Mouse (Mus musculus): Measurements from ENCODE around the gene Gucy2c.

Gucy2c gene

GRCm38 (mm10) chr6:136669274-136669673, 112.3 kb downstream of the Gucy2c start:
- DNase-seq (ENCODE audit: low read depth, low spot score): no peak

- no peak for DNase-seq (ENCODE audit: low read depth, low spot score)
Measured at GRCm38 (mm10) chr6:136668266-136668986, 113.1 kb downstream of the Gucy2c start.

GRCm38 (mm10) chr6:136662063-136662462, 119.5 kb downstream of the Gucy2c start:
- no peak for DNase-seq (ENCODE audit: low read depth, low spot score)

DNA sequence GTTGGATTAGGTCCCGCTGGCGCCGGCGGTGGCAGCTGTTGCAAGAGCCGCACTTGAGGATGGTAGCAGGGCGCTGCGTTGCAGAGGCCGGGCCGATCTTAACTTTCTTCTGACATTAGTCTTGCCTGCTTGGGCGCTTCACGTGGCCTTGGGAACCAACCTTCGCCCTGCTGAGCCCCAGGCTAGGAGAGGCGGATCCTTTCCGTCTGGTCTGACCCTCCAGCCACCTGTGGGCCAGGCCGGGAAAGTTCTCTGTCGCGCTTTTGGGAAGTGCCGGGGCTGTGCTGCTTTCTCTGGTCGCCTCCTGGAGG, 119.9 kb downstream of the Gucy2c start, which contains the start of gene Plbd1:
Gene Plbd1, minus strand, starts transcription at position 223 of the 311 bp plus-strand sequence.
- peak; percentile 10 for DNase-seq (ENCODE audit: low read depth, low spot score)

DNA sequence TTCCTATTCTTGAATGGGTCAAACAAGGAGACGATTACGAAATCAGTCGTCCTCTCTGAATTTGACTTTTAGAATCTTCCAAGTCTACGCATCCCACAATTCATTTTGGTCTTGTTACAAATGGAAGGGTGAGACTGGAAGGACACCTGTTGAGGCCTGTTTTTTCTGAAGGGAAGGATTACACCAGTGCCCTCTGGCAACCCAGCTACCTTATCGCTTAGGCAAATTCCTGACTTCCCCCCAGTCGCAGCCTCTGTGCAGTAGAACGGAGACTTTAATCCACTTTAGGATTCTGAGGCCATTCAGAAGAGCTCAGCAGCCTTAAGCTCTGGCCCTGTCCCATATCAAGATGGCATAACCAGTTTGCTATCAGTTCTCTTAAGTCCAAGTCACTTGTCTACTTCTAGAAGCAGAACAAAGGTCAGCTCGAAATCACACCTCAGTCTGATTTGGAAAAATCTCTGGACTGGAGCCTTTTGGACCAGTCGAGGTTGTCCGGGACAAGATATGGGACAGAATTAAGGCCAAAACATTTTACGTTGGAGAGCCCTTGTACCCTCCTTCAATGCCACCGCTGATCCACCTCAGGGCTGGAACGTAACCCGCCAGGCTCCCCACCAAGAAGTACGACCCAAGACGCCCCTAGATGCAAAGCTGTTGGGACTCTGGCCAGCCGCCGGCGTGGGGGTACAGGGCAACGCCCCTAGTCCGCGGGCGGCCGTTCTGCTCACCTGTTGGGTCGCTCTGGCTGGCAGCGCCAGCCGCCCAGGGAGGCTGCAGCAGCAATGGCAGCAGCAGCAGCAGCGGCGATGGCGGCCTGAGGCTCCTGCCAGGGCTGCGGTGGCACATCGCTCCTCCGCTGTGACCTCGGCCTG, 120.5 kb downstream of the Gucy2c start:
- no peak for DNase-seq (ENCODE audit: low read depth, low spot score)

DNA sequence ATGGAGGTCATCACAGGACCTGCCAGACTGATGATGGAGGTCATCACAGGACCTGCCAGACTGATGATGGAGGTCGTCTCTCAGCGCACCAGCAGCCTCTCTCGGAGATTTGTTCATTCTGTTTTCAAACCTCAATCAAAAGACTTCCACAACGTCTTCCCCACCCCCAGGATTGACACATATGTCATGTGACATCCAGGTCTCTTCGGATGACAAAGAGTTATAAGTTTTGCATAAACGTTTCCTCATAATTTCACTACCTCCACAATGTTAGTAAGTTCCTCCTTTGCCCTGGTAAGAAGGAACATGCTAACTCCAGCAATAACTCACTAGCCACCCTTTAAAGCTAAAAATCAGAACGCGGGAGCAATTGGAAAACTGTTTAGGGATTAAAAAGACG, 122.3 kb downstream of the Gucy2c start:
- no peak for DNase-seq (ENCODE audit: low read depth, low spot score)

DNA sequence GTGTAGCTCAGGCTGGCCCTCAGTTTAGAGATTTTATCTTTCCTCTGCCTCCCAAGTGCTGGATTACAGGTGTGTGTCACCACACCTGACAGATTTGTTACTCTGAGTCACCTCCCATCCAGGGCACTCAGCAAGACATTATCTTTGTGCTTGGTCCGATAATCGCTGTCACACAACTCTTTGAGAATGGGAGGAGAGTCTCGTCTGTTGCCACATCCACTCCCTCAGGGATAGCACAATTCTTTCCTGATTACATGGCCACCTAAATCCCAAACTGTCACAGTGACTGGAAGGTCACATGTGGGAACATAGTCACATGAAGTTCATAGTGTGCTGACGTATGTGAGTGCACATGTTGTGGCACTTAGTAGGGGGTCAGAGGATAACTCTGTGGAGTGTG, 123.3 kb downstream of the Gucy2c start:
- DNase-seq (ENCODE audit: low read depth, low spot score): no peak

DNA sequence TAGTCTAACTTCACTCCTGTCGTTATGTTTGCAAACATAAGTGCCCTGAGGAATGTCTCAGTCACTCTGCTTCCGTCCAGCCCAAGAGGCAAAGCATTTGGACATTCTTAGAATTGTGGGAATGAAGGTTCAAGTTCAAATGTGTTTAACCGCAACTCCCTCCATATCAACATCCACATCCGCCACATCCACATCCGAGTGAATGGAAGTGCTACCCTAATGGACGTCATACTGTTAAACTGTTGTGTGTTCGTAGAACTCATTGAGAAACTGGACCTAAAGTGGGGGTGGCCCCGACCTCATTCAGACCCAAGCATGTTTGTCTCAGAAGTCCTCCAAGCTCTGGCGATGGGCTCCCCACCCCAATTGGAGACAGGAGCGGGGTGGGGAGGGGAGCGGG, 125.8 kb downstream of the Gucy2c start:
- DNase-seq (ENCODE audit: low read depth, low spot score): no peak

DNA sequence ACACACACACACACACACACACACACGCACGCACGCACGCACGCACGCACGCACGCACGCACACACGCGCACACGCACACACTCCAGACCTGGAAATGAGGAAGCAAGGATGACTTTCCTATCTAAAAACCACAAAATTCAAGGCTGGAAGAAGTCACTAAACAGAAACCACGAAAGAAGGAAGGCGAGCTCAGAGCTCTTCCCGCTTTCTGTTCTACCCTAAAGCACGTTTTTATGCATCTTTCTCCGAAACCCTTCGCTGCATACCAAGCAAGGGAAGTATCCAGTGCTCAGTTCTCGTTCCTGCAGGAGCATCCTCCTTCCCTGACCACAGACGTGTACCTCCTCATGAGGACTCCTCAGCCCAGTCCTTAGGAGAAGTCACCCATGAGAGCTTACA, 127.1 kb downstream of the Gucy2c start:
- no peak for DNase-seq (ENCODE audit: low read depth, low spot score)

- DNase-seq (ENCODE audit: low read depth, low spot score): no peak
Measured at GRCm38 (mm10) chr6:136653331-136653730, 128.2 kb downstream of the Gucy2c start.

DNA sequence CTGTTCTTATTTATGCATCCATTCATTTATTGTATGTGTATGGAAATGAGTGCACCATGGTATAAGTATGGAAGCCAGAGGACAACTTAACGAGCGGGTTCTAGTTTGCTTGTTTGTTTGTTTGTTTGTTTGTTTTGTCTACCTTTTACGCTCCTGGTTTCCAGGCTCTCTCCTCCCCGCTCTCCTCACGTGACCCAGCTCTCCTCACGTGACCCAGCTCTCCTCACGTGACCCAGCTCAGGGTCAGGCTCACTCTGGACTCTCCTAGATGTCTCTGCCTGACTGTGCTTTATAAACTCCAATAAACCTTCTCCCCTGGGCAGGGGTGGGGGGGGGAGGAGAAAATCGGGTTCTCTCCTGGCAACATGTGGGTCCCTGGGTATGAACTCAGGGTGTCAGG, 130.9 kb downstream of the Gucy2c start:
- no peak for DNase-seq (ENCODE audit: low read depth, low spot score)

DNA sequence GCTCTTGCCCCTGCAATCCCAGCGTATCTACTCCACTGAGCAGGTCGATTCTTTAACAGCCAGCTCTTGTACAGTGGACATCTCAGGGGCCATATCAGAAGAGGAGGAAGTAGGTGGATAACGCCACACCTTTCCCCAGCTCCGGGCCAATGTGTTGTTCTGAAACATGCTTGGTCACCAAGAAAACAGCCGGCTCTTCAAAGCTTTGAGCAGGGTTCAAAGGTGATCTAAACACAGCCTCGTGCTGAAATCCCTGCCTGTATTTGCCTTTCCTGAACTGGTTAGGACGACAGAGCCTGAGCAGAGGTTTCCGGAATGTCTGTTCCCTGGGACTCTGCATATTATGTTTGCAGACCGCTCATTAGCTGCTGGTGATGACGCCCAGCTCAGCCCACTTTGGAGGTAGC, 134.1 kb downstream of the Gucy2c start:
- DNase-seq (ENCODE audit: low read depth, low spot score): no peak

Data from CD4-positive, CD25-positive, alpha-beta regulatory T cell, adult 2 months (primary cell).